Mouse (Mus musculus) small intestine, adult 2 months (tissue): Measurements from ENCODE around the gene Trpm3.

ENCODE experiments used
- CTCF ChIP-seq: fragments of 200-500 bp; IDR thresholded peaks from 2 replicates; pipeline ENCODE4 v1.5.1; 2012; ENCODE audit warnings: low read depth, mild to moderate bottlenecking, control low read depth, inconsistent platforms, low read length, moderate library complexity, mixed read lengths; ENCODE audit not compliant: insufficient replicate concordance, insufficient read length; ENCODE audit errors: extremely low read depth
- POLR2A ChIP-seq: fragments of 200-500 bp; IDR thresholded peaks from 2 replicates; pipeline ENCODE4 v1.6.1; 2012; ENCODE audit warnings: low read depth, mild to moderate bottlenecking, control low read depth, inconsistent platforms, low read length, moderate library complexity

DNA sequence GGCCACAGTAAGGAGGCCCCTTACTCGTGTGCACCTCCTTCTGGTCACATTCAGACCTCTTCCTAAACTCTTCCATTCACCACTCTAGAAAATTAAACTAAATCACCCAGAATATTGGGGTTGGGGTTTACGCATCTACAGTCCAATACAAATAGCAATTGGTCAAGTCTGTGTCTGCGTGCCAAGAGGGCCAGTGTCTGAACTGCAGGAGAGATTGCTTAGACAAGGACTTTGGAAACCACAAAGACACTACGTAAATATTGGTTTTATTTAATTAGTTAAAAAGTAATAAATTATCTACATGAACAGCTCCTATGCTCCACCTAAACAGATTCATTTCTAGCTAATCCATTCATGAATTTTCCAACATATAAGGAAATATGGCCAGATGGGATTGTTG is 886.0 kb downstream of the Trpm3 start:
- TF ChIP-seq CTCF (no peak), POLR2A (no peak)
